Mouse (Mus musculus) kidney, embryonic 16.5 days (tissue): ENCODE results near the gene Btbd2. TPM values are rescaled to one million over a fixed set of nuclear protein-coding genes. Genes with fewer than 3 reads are reported as not detected.

Experiments used
- ATAC-seq: fragments of 200-750 bp; cut with Nextera tagmentation; 2 replicates; pipeline ENCODE4 v1.8.0; 2017; ENCODE audit warnings: moderate TSS enrichment; ENCODE audit not compliant: low FRiP score, low TSS enrichment
- H3K27ac ChIP-seq: fragments of 300-500 bp; sonication (generic); 2 replicates; pipeline ENCODE4 v1.5.1; 2014; ENCODE audit warnings: low read length
- H3K27me3 ChIP-seq: fragments of 300-500 bp; sonication (generic); 2 replicates; pipeline ENCODE4 v1.6.1; 2014; ENCODE audit warnings: low read length, control low read depth, mixed read lengths; ENCODE audit not compliant: insufficient read depth
- H3K36me3 ChIP-seq: fragments of 300-500 bp; sonication (generic); 2 replicates; pipeline ENCODE4 v1.6.1; 2014; ENCODE audit warnings: low read length, control low read depth, mixed read lengths; ENCODE audit not compliant: insufficient read depth
- H3K4me1 ChIP-seq: fragments of 300-500 bp; sonication (generic); 2 replicates; pipeline ENCODE4 v1.6.1; 2014; ENCODE audit warnings: low read length, control low read depth, mixed read lengths; ENCODE audit not compliant: insufficient read depth
- H3K4me2 ChIP-seq: fragments of 300-500 bp; sonication (generic); replicated peaks from 2 replicates; pipeline ENCODE4 v1.6.1; 2014; ENCODE audit warnings: low read depth, low read length
- H3K4me3 ChIP-seq: fragments of 300-500 bp; sonication (generic); 2 replicates; pipeline ENCODE4 v1.5.1; 2014; ENCODE audit warnings: mild to moderate bottlenecking, low read length
- H3K9ac ChIP-seq: fragments of 300-500 bp; sonication (generic); replicated peaks from 2 replicates; pipeline ENCODE4 v1.6.1; 2014; ENCODE audit warnings: low read length
- H3K9me3 ChIP-seq: fragments of 300-500 bp; sonication (generic); 2 replicates; pipeline ENCODE4 v1.6.1; 2016; ENCODE audit warnings: low read length, control low read depth
- WGBS: fragments of 180-500 bp; shearing (Covaris S2); extraction: QIAGEN DNeasy Blood & Tissue Kit; methylation state at CpG from one replicate; pipeline ENCODE4 v1.1.7; 2014; 5-methylcytosine and 5-hydroxymethylcytosine counted together
- polyA plus RNA-seq: library from polyadenylated mRNA; unstranded; fragments of >200 nt; fragmentation: Nextera tagmentation; extraction: Ambion mirVana; gene quantifications from 2 replicates; pipeline ENCODE4 v1.2.1, GENCODE M21; 2015

The Btbd2 gene
- polyA plus RNA-seq, 1 experiment from 2014 or later = 74.8 TPM

GRCm38 (mm10) chr10:80698605-80699004 is 41.7 kb upstream of the Btbd2 start:
- Histone ChIP-seq H3K36me3 (no peaks in the 10 kb centered on the region), H3K9ac (no peak overlapping the region)
- 87% methylated on average over 9 of the region's 9 CpGs for WGBS

DNA sequence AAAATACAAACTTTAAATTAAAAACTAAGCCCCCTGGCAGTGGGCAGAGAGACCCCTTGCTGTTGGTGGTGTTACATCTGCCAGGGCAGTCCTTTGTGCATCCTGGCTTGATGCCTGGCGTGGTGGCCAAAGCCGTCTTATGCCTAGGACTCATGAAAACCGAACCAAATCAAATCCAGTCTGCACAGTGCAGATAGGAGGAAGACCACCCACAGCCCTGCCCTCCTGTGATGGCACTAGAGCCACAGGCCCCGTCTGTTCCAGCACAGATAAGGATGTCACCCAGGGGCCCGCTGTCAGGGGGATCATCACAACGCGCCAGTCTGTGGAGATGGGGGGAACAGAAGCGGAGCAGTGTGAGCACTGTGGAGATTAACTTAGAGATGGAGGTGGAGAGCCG is 40.9 kb upstream of the Btbd2 start:
- Histone ChIP-seq H3K4me2 (no peak overlapping the region), H3K27me3 (no peaks in the 10 kb centered on the region), H3K9ac (no peak overlapping the region), H3K36me3 (no peaks in the 10 kb centered on the region), H3K9me3 (no peaks in the 10 kb centered on the region), H3K4me1 (peaks cover 44% of the 10 kb centered on the region), H3K4me3 (no peak overlapping the region), H3K27ac (no peak overlapping the region)
- WGBS = 87% methylated on average over 9 of the region's 9 CpGs
- no peak for ATAC-seq

More at GRCm38 (mm10) chr10:80698605-80699004, 41.7 kb upstream of the Btbd2 start:
- H3K4me3 ChIP-seq = no peak overlapping the region
- H3K4me1 ChIP-seq = peaks cover 52% of the 10 kb centered on the region
- no peaks in the 10 kb centered on the region for H3K9me3 ChIP-seq
- ATAC-seq = no peak
- H3K27ac ChIP-seq = no peak overlapping the region
- no peak overlapping the region for H3K4me2 ChIP-seq
- no peaks in the 10 kb centered on the region for H3K27me3 ChIP-seq

DNA sequence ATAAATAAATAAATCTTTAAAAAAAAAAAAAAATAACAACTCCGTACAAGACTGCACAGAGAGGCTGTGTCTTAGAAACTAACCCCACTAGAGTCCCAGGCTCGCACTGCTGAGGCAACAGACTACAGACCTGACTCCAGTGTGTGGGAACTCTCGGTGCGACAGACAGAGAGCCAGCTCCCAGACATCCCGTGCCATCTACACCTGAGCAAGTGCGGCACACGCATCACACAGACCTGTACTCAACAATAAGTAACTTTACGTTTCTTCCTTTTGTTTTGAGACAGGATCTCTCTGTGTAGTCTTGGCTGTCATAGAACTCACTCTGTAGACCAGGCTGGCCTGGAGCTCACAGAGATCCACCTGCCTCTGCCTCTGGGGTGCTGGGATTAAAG is 40.5 kb upstream of the Btbd2 start:
- ATAC-seq = no peak
- H3K27ac ChIP-seq = no peak overlapping the region
- H3K4me3 ChIP-seq = no peak overlapping the region
- H3K4me2 ChIP-seq = no peak overlapping the region
- peaks cover 43% of the 10 kb centered on the region for H3K4me1 ChIP-seq
- H3K27me3 ChIP-seq = no peaks in the 10 kb centered on the region
- WGBS = 88% methylated on average over 8 of the region's 8 CpGs
- H3K36me3 ChIP-seq = no peaks in the 10 kb centered on the region
- no peaks in the 10 kb centered on the region for H3K9me3 ChIP-seq
- no peak overlapping the region for H3K9ac ChIP-seq

- peak overlapping the region; percentile 78 for H3K27ac ChIP-seq
- 0 out of 2 replicates have a peak overlapping the region, but pooled peaks have one; percentile 5 for H3K9ac ChIP-seq
- H3K36me3 ChIP-seq = no peaks in the 10 kb centered on the region
- H3K4me2 ChIP-seq = no peak overlapping the region
- 42% methylated on average over 11 of the region's 12 CpGs for WGBS
- H3K9me3 ChIP-seq = no peaks in the 10 kb centered on the region
- H3K4me3 ChIP-seq = no peak overlapping the region
- ATAC-seq = peak; percentile 30; the same call in 1 of the 2 replicates
- no peaks in the 10 kb centered on the region for H3K27me3 ChIP-seq
- H3K4me1 ChIP-seq = peaks cover 43% of the 10 kb centered on the region
These were observed 39.9 kb upstream of the Btbd2 start for GRCm38 (mm10) chr10:80696502-80697392.

DNA sequence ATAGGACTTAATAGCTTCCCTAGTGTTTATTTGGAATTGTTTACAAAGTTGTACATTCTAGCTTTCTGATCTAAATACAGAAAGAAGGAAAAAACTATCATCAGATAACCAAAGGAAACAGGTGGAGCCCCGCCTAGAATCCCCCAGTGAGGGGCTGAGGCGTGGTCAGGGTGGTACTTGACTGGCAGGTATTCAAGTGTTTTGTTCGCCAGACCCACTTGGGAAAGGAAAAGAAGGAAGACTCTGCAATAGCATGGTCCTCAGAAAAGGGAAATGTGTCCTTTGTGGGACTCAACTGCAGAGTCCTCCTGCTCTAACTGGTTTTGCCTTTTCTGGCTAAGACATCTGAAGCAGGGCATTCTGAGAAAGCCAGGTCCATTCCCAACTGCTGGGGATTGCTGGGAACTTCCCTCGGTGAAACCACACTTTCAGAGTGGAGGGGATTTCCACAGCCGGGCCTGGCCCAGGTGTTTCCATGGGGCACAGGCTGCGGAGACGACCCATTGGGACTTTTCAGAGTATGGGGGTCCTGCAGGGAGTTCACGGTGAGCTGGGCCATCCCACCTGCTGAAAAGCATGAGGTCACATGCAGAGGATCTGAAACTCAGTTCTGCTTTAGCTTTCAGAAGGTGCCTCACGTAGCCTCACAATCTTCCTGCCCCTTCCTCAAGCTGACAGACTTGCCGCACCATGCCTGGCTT is 39.1 kb upstream of the Btbd2 start:
- ATAC-seq = no peak
- no peak overlapping the region for H3K4me3 ChIP-seq
- WGBS = 65% methylated on average over 10 of the region's 10 CpGs
- H3K4me2 ChIP-seq = no peak overlapping the region
- H3K9me3 ChIP-seq = no peaks in the 10 kb centered on the region
- H3K9ac ChIP-seq = 0 out of 2 replicates have a peak overlapping the region, but pooled peaks have one; percentile 6
- peak overlapping the region; percentile 78 for H3K27ac ChIP-seq
- no peaks in the 10 kb centered on the region for H3K27me3 ChIP-seq
- peaks cover 40% of the 10 kb centered on the region for H3K4me1 ChIP-seq
- H3K36me3 ChIP-seq = 0 out of 2 replicates have a peak, but pooled peaks cover under 1% of the 10 kb centered on the region

- 48% methylated on average over 2 of the region's 2 CpGs for WGBS
- no peak overlapping the region; the same call in 1 of the 2 replicates for H3K9ac ChIP-seq
- H3K27me3 ChIP-seq = no peaks in the 10 kb centered on the region
- no peak for ATAC-seq
- no peak overlapping the region for H3K4me2 ChIP-seq
- peaks cover 32% of the 10 kb centered on the region for H3K4me1 ChIP-seq
- H3K36me3 ChIP-seq = peaks cover 8% of the 10 kb centered on the region; the same call in 1 of the 2 replicates
- H3K27ac ChIP-seq = peak overlapping the region; percentile 78
- no peaks in the 10 kb centered on the region for H3K9me3 ChIP-seq
- no peak overlapping the region for H3K4me3 ChIP-seq
These were observed 38.3 kb upstream of the Btbd2 start for GRCm38 (mm10) chr10:80695186-80695585.

- Histone ChIP-seq H3K4me2 (no peak overlapping the region), H3K27me3 (no peaks in the 10 kb centered on the region), H3K36me3 (peaks cover 16% of the 10 kb centered on the region), H3K4me1 (peaks cover 26% of the 10 kb centered on the region), H3K9me3 (no peaks in the 10 kb centered on the region), H3K4me3 (no peak overlapping the region), H3K9ac (no peak overlapping the region), H3K27ac (0 out of 2 replicates have a peak overlapping the region, but pooled peaks have one; percentile 25)
- WGBS = 89% methylated on average over 13 of the region's 13 CpGs
- ATAC-seq = no peak
These were observed 37.5 kb upstream of the Btbd2 start for GRCm38 (mm10) chr10:80694159-80694938.

- H3K36me3 ChIP-seq = peaks cover 19% of the 10 kb centered on the region
- WGBS = 79% methylated on average over 12 of the region's 12 CpGs
- no peak overlapping the region for H3K27ac ChIP-seq
- H3K9ac ChIP-seq = no peak overlapping the region
- no peak for ATAC-seq
- peaks cover 26% of the 10 kb centered on the region for H3K4me1 ChIP-seq
- H3K9me3 ChIP-seq = no peaks in the 10 kb centered on the region
- no peak overlapping the region for H3K4me2 ChIP-seq
- no peaks in the 10 kb centered on the region for H3K27me3 ChIP-seq
- H3K4me3 ChIP-seq = no peak overlapping the region
These were observed 36.7 kb upstream of the Btbd2 start for GRCm38 (mm10) chr10:80693401-80694045.
